11 mouse cellular contexts compared by ENCODE assay signal in the genomic region with DNA sequence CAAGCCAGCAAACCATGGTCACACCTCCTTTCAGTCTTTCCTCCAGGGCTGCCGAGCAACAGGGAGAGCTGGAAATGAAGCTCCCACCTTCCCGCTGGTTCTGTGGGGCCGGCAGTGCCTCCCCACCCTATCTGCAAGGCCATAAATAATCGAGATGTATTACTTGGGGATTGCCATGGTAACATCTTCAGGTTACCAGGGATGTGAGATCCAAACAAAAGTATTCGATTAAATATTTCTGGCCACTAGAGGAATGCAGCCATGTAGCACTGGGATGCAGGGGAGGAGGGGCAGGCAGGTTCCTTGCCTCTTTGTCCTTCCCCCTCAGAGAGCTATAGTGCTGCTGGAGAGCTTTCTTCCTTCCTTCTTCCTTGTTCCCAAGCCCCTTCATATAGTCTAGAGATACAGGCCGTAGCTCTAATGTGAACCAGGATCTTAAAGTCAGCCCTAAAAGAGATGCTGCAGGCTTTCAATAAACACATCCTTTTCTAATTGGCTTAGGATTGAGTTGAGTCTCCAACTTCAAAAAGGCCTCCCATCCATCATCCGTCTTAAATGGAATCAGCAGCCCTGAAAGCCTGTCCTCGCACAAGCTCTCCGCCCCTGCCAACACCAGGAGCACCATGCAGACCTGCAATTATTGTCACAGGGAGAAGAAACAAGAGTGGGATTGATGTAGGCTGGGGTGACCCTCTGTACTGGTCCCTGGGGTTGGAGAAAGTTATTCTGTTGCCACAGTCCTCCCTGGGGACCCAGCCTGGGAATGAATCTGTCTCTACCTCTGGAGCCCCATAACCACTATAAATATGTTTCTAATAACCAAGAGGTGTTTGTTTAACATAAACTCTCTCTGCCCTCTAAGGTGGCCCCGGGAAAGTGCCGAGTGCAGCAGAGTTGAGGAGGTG.
DNase-seq lines count a peak whose midpoint lies in the region; ATAC-seq and TF ChIP-seq lines count a peak whose summit lies in the region.
"Had no signal": no experiment of that assay in that cellular context is flagged by ENCODE, and none has a peak within 500 bp of the region (broad histone marks: within the 10 kb centered on the region; RNA-seq: fewer than 3 reads in every experiment).

No protein-coding gene starts in this region.

- H3K27me3 ChIP-seq in kidney, embryonic 14.5 days (ENCODE audit: control insufficient read depth, insufficient read depth, low read length), result no peaks in the 10 kb centered on the region
- no peaks in the 10 kb centered on the region for H3K27me3 ChIP-seq in hindbrain, embryonic 12.5 days
- no peaks in the 10 kb centered on the region for H3K27me3 ChIP-seq in midbrain, embryonic 11.5 days (ENCODE audit: control insufficient read depth, insufficient read depth, low read length)
- H3K27me3 ChIP-seq in intestine, postnatal 0 days (replicated peaks; ENCODE audit: control insufficient read depth, insufficient read depth, low read length), result no peaks in the 10 kb centered on the region

- H3K9ac ChIP-seq in kidney, embryonic 14.5 days (ENCODE audit: low read depth, low read length), result no peak overlapping the region
- H3K9ac ChIP-seq in hindbrain, embryonic 12.5 days, result no peak overlapping the region
- H3K9ac ChIP-seq in midbrain, embryonic 11.5 days (ENCODE audit: low read length), result no peak overlapping the region
- H3K9ac ChIP-seq in intestine, postnatal 0 days (ENCODE audit: low read depth, low read length), result no peak overlapping the region

- peak; percentile 63 for ATAC-seq in kidney, embryonic 14.5 days (ENCODE audit: low FRiP score, low TSS enrichment)
- ATAC-seq in hindbrain, embryonic 12.5 days (ENCODE audit: low FRiP score), result peak; percentile 38; the same call in 1 of the 2 replicates
- ATAC-seq in midbrain, embryonic 11.5 days (ENCODE audit: low FRiP score), result no peak
- no peak for ATAC-seq in megakaryocyte-erythroid progenitor cell, adult 5-6 weeks (replicated peaks; ENCODE audit: low FRiP score, low TSS enrichment, poor library complexity, severe bottlenecking)
- no peak for ATAC-seq in intestine, postnatal 0 days

- peaks cover 4% of the 10 kb centered on the region; the same call in 1 of the 2 replicates for H3K4me1 ChIP-seq in kidney, embryonic 14.5 days (ENCODE audit: control insufficient read depth, insufficient read depth, low read length)
- peaks cover 20% of the 10 kb centered on the region for H3K4me1 ChIP-seq in hindbrain, embryonic 12.5 days
- H3K4me1 ChIP-seq in midbrain, embryonic 11.5 days (ENCODE audit: control insufficient read depth, insufficient read depth, low read length), result peaks cover 10% of the 10 kb centered on the region; the same call in 1 of the 2 replicates
- H3K4me1 ChIP-seq in intestine, postnatal 0 days (replicated peaks; ENCODE audit: control insufficient read depth, insufficient read depth, low read length), result no peaks in the 10 kb centered on the region

- H3K27ac ChIP-seq in kidney, embryonic 14.5 days (ENCODE audit: low read depth, low read length), result no peak overlapping the region
- H3K27ac ChIP-seq in hindbrain, embryonic 12.5 days, result peak overlapping the region; percentile 60; the same call in 1 of the 2 replicates
- H3K27ac ChIP-seq in midbrain, embryonic 11.5 days (ENCODE audit: low read depth, low read length), result no peak overlapping the region
- no peak overlapping the region for H3K27ac ChIP-seq in intestine, postnatal 0 days (ENCODE audit: low read depth, low read length)

- H3K4me2 ChIP-seq in kidney, embryonic 14.5 days (replicated peaks; ENCODE audit: low read depth, low read length), result no peak overlapping the region
- no peak overlapping the region for H3K4me2 ChIP-seq in hindbrain, embryonic 12.5 days (replicated peaks)
- no peak overlapping the region for H3K4me2 ChIP-seq in midbrain, embryonic 11.5 days
- no peak overlapping the region for H3K4me2 ChIP-seq in intestine, postnatal 0 days (replicated peaks; ENCODE audit: low read depth)

- DNase-seq in kidney, postnatal 10 days, result no peak
- peak; percentile 86 for DNase-seq in midbrain, embryonic 11.5 days (ENCODE audit: low spot score, missing footprints)
- DNase-seq in yolk sac, embryonic 10.5 days (ENCODE audit: low spot score), result peak; percentile 6
- DNase-seq in adrenal gland, postnatal 25 days, result no peak
- DNase-seq: kidney, adult 11 months; left cerebral cortex, postnatal 4 days had no signal

- no peak for TF ChIP-seq CTCF in intestine, postnatal 0 days (IDR thresholded peaks at IDR 0.05; ENCODE audit: low read depth)

- no peak overlapping the region for H3K4me3 ChIP-seq in kidney, embryonic 14.5 days (ENCODE audit: low read length)
- H3K4me3 ChIP-seq in hindbrain, embryonic 12.5 days, result no peak overlapping the region
- no peak overlapping the region for H3K4me3 ChIP-seq in midbrain, embryonic 11.5 days (ENCODE audit: low read depth, low read length)
- no peak overlapping the region for H3K4me3 ChIP-seq in intestine, postnatal 0 days (ENCODE audit: low read depth, low read length)
- H3K4me3 ChIP-seq: myocyte had no signal

- WGBS in kidney, embryonic 14.5 days, result 16% methylated on average over 11 of the region's 11 CpGs
- WGBS in hindbrain, embryonic 12.5 days, result 15% methylated on average over 11 of the region's 11 CpGs
- 29% methylated on average over 11 of the region's 11 CpGs for WGBS in midbrain, embryonic 11.5 days
- WGBS in intestine, postnatal 0 days, result 20% methylated on average over 11 of the region's 11 CpGs

- H3K36me3 ChIP-seq in kidney, embryonic 14.5 days (ENCODE audit: control insufficient read depth, insufficient read depth, low read length), result no peaks in the 10 kb centered on the region
- no peaks in the 10 kb centered on the region for H3K36me3 ChIP-seq in hindbrain, embryonic 12.5 days
- no peaks in the 10 kb centered on the region for H3K36me3 ChIP-seq in midbrain, embryonic 11.5 days (ENCODE audit: control insufficient read depth, insufficient read depth, low read length)
- H3K36me3 ChIP-seq in intestine, postnatal 0 days (ENCODE audit: control insufficient read depth, insufficient read depth), result no peaks in the 10 kb centered on the region

- H3K9me3 ChIP-seq in kidney, embryonic 14.5 days (ENCODE audit: control insufficient read depth, low read length), result no peaks in the 10 kb centered on the region
- no peaks in the 10 kb centered on the region; the same call in 1 of the 2 replicates for H3K9me3 ChIP-seq in hindbrain, embryonic 12.5 days (replicated peaks)
- H3K9me3 ChIP-seq in midbrain, embryonic 11.5 days (ENCODE audit: control insufficient read depth, low read length), result peaks cover 3% of the 10 kb centered on the region; the same call in 1 of the 2 replicates
- no peaks in the 10 kb centered on the region for H3K9me3 ChIP-seq in intestine, postnatal 0 days (ENCODE audit: control insufficient read depth)

Comparison
In these comparisons a context has a peak if more than half of its experiments do, and no peak if none do; other contexts are left out.
1. ATAC-seq: peak in kidney, embryonic 14.5 days (single experiment) and hindbrain, embryonic 12.5 days (single experiment); none in midbrain, embryonic 11.5 days (single experiment), megakaryocyte-erythroid progenitor cell, adult 5-6 weeks (single experiment) and intestine, postnatal 0 days (single experiment).
2. DNase-seq: peak in midbrain, embryonic 11.5 days (single experiment) and yolk sac, embryonic 10.5 days (single experiment); none in kidney, postnatal 10 days (single experiment) and adrenal gland, postnatal 25 days (single experiment).